Mouse (Mus musculus): ENCODE measurements around the gene Cnr1. TPM values are rescaled to one million over a fixed set of nuclear protein-coding genes. Genes with fewer than 3 reads are reported as not detected.

Cnr1 gene
- polyA plus RNA-seq (2015; fragmentation: Nextera tagmentation; extraction: Ambion mirVana), result 56.2 and 57.7 TPM in 2 replicates

DNA sequence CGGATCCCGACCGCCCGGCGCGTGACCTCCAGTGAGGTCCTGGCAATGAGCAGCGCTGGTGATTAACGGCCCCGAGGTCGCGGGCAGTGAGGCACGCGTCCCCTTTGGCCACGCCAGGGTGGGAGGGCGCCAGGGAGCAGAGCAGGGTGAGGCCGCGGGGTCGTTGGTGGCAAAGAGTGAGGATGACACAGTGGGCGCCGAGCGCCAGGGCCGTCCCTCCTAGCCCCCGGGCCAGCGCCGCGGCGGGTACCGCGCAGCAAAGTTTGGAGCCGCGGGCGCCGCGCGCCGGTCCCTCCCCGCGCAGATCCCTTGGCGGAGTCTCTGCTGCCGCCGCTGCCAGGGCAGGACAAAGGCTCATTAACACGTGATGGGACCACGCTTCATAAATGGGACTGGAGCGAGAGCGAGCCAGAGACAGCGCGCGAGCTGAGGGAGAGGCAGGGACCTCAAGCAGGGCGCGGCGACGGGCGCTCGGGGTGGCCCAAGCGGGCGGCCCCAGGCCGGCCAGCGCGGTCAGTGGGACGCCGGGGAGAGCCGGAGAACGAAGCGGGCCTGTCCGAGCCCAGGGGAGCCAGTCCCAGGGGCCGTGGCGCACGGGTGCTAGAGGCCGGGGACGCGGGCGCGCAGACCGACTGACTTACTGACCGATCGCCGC, at the start of gene Cnr1:
TSS of gene Cnr1 (plus strand) at position 360 of the 655 bp plus-strand sequence.
- WGBS, result under 1% methylated on average over 67 of the region's 77 CpGs
- Histone ChIP-seq H3K4me1 (replicated peaks) (peaks cover 20% of the 10 kb centered on the region), H3K4me3 (peak within 1 kb of the TSS; percentile 64), H3K36me3 (no peaks in the 10 kb centered on the region), H3K9me3 (no peaks in the 10 kb centered on the region), H3K27ac (peak within 1 kb of the TSS; percentile 98), H3K4me2 (peak within 1 kb of the TSS; percentile 84), H3K27me3 (peaks cover 24% of the 10 kb centered on the region), H3K9ac (peak within 1 kb of the TSS; percentile 94)
- ATAC-seq (ENCODE audit: low FRiP score), result peak; percentile 93

DNA sequence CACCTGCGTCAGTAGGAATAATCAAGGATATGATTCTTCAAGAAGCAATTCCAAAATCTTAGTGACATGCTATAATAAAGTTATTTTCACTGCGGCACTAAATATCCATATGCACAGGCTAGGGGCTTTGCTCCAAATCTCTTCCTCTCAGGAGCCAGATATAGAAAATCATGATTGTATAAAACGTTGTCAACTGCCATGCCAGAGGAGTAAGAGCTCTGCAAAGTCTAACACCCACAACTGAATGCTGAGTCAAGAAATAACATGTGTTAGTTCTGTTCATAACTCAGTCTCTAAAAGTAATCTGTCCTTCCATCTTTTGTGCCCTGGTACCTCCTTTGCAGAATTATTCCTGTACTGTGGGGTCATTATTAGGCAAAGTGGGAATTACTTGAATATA, 44.4 kb upstream of the Cnr1 start:
- Histone ChIP-seq H3K4me3 (no peak overlapping the region), H3K9me3 (no peaks in the 10 kb centered on the region; the same call in 1 of the 2 replicates), H3K4me2 (no peak overlapping the region), H3K9ac (no peak overlapping the region), H3K4me1 (replicated peaks) (no peaks in the 10 kb centered on the region), H3K27me3 (no peaks in the 10 kb centered on the region), H3K27ac (no peak overlapping the region), H3K36me3 (no peaks in the 10 kb centered on the region)
- 94% methylated on average over 3 of the region's 3 CpGs for WGBS
- no peak for ATAC-seq (ENCODE audit: low FRiP score)

DNA sequence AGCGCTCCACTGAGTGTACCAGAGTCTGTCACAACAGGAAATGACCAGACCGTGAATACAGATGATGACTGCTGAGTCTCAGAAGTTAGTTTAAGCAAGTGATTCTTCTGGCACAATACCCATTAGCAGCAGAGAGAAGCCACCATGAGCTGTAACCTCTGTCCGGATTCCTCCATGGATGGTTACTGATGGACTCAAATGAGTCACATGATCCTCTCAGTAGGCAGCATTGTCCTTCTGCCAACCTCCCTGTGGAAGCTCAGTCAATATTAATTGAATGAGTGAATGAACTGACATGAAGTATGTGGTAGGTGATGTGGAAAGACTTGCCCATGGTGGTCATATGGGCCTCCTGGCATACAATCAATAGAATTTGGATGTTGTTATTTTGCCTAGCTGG, 38.4 kb upstream of the Cnr1 start:
- H3K27ac ChIP-seq, result no peak overlapping the region
- no peaks in the 10 kb centered on the region for H3K4me1 ChIP-seq (replicated peaks)
- H3K27me3 ChIP-seq, result no peaks in the 10 kb centered on the region
- ATAC-seq (ENCODE audit: low FRiP score), result no peak
- no peak overlapping the region for H3K9ac ChIP-seq
- WGBS, result 74% methylated on average over 3 of the region's 3 CpGs
- H3K36me3 ChIP-seq, result no peaks in the 10 kb centered on the region
- H3K4me3 ChIP-seq, result no peak overlapping the region
- H3K9me3 ChIP-seq, result no peaks in the 10 kb centered on the region; the same call in 1 of the 2 replicates
- no peak overlapping the region for H3K4me2 ChIP-seq

DNA sequence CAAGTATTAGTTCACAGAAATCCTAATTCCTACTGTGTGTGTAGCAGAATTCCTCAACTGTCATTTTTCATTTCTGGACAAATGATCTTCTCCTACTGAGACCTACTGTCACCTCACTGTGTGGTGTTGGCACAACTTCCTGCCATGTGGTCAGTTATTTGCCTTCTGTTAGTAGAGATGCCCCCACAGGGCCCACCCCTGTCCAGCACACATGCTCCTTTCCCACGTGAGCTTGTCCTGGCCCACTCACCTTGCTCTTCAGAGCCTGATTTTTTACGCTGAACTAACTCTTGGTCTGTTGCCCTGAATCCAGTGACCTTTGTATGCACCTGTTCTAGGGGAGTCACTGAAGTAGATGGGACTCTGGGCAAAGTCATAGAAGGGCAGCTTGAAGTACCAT, 34.4 kb upstream of the Cnr1 start:
- Histone ChIP-seq H3K4me3 (no peak overlapping the region), H3K4me1 (replicated peaks) (no peaks in the 10 kb centered on the region)
- WGBS, result 79% methylated on average over 2 of the region's 2 CpGs

DNA sequence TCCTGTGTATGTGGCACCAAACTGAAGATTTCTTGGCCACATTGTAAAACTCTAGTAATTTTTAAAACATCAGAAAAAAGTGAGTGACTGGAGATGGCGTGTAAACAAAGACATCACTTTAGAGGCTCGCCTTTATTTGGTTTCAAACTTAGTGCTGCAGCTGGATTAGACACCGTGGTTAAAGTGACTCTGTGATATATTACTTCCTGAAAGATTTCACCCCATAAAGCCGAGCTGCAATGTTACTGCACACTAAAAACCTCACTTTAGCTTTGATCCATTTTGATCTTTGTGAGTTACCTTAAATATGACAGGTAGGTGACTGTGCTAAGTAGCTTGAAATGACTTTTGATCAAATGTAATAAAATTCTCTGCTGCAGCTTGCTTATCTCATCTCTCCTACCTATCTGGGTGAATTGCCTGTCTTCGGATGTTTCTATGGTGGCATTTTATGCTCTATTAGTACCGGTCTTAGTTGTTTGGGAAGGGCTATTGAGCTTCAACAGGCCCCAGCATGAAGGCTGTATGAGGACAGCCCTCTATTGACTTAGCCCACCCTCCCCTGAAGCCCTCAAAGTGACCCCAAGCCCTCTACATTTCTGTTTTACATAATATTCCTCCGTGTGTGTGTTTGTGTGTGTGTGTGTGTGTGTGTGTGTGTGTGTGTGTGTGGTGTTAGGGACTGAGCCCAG, 32.1 kb upstream of the Cnr1 start:
- H3K27me3 ChIP-seq, result no peaks in the 10 kb centered on the region
- ATAC-seq (ENCODE audit: low FRiP score), result no peak
- no peak overlapping the region for H3K9ac ChIP-seq
- no peak overlapping the region for H3K27ac ChIP-seq
- no peak overlapping the region for H3K4me3 ChIP-seq
- no peaks in the 10 kb centered on the region for H3K36me3 ChIP-seq
- 38% methylated on average over 7 of the region's 7 CpGs for WGBS
- no peak overlapping the region for H3K4me2 ChIP-seq
- H3K9me3 ChIP-seq, result no peaks in the 10 kb centered on the region
- H3K4me1 ChIP-seq (replicated peaks), result no peaks in the 10 kb centered on the region

More for the DNA sequence above, 34.4 kb upstream of the Cnr1 start:
- ATAC-seq (ENCODE audit: low FRiP score), result no peak
- H3K9me3 ChIP-seq, result no peaks in the 10 kb centered on the region
- H3K36me3 ChIP-seq, result no peaks in the 10 kb centered on the region
- no peak overlapping the region for H3K27ac ChIP-seq
- no peak overlapping the region for H3K9ac ChIP-seq
- no peak overlapping the region for H3K4me2 ChIP-seq
- H3K27me3 ChIP-seq, result no peaks in the 10 kb centered on the region

DNA sequence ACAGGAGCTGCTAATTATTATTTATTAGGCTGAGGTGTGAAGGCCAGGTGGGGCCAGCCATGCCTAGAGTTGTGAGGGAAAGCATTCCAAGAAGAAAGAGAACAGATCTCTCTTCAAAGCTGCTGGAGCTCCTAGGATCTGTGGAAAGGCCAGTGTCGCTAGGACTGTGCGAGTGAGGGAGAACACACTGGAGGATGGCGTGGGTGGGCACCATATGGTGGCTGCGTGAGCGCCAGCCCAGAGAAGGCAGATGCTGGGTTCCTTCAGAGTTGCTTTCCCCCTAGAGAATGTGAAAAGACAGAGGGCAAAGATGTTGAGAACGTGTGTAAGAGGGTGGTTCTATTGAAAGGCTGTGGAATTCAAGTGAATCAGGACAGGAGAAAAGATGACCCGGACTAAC, 30.6 kb upstream of the Cnr1 start:
- H3K9ac ChIP-seq, result no peak overlapping the region
- H3K27ac ChIP-seq, result no peak overlapping the region
- H3K9me3 ChIP-seq, result no peaks in the 10 kb centered on the region
- no peak overlapping the region for H3K4me3 ChIP-seq
- WGBS, result 71% methylated on average over 7 of the region's 7 CpGs
- H3K36me3 ChIP-seq, result no peaks in the 10 kb centered on the region
- ATAC-seq (ENCODE audit: low FRiP score), result no peak
- no peaks in the 10 kb centered on the region for H3K27me3 ChIP-seq
- no peak overlapping the region for H3K4me2 ChIP-seq
- no peaks in the 10 kb centered on the region for H3K4me1 ChIP-seq (replicated peaks)

DNA sequence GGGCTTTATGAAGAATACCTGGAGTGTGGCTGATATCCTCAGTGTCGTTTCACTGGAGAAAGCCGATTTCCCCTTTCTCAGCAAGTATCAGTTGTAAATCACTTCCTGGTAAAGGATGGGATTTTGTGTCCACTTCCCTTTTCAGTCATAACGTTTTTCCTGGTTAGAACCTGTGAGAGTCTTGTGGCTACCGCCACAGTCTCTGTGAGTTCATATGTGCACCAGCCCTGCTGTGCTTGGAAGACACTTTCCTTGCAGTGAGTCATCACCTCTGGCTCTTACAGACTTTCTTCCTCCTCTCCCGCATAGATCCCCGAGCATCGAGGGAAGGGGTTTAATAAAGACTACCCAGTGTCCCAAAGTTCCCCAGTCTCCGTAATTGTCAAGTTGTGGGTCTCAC, 29.3 kb upstream of the Cnr1 start:
- 87% methylated on average over 8 of the region's 8 CpGs for WGBS
- H3K4me1 ChIP-seq (replicated peaks), result no peaks in the 10 kb centered on the region
- no peak overlapping the region for H3K9ac ChIP-seq
- no peaks in the 10 kb centered on the region for H3K36me3 ChIP-seq
- no peak overlapping the region for H3K27ac ChIP-seq
- H3K4me3 ChIP-seq, result no peak overlapping the region
- ATAC-seq (ENCODE audit: low FRiP score), result no peak
- H3K4me2 ChIP-seq, result no peak overlapping the region
- H3K27me3 ChIP-seq, result no peaks in the 10 kb centered on the region
- no peaks in the 10 kb centered on the region for H3K9me3 ChIP-seq

DNA sequence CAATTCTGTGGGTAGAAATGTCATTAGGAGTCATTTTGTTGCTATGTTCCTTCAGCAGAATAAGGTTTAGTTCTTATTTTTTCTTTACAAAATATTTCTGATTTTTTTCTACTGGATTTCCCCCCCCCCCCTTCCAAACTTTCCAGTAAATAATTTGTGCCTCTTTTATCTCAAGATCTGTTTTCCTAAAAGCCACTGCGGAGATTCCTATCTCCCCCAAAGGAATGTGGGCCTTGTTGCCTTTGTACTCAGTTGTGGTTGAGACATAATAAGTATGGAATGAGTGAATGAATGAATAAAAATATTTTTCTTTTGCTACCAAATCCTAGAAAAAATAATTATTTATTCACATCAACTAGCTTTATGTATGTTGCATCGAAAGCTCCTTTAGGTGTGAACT, 28.9 kb upstream of the Cnr1 start:
- H3K27me3 ChIP-seq, result no peaks in the 10 kb centered on the region
- no peak overlapping the region for H3K4me3 ChIP-seq
- H3K4me1 ChIP-seq (replicated peaks), result no peaks in the 10 kb centered on the region
- WGBS, result 98% methylated on average over 2 of the region's 2 CpGs
- no peaks in the 10 kb centered on the region for H3K9me3 ChIP-seq
- no peak overlapping the region for H3K27ac ChIP-seq
- H3K4me2 ChIP-seq, result no peak overlapping the region
- H3K9ac ChIP-seq, result no peak overlapping the region
- no peak for ATAC-seq (ENCODE audit: low FRiP score)
- H3K36me3 ChIP-seq, result no peaks in the 10 kb centered on the region

DNA sequence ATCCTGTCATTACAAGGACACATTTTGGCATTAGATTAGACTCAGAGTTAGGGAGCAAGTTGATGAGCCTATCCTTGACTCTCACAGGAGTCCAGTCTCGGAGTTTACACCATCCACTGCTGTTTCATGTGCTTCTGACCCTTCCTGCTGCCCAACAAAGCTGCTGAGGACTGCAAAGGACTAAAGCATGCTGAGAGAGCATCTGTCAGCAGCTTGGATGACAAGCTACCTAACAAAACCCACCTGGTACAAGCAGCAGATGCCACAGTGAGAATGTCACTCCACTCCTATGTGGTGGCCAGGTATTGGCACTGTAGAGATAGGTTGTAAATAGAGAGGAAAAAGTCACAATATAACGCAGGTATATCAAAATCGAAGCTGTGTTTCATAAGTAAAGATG, 22.7 kb upstream of the Cnr1 start:
- ATAC-seq (ENCODE audit: low FRiP score), result no peak
- no peaks in the 10 kb centered on the region for H3K4me1 ChIP-seq (replicated peaks)
- no peaks in the 10 kb centered on the region for H3K9me3 ChIP-seq
- no peak overlapping the region for H3K9ac ChIP-seq
- no peak overlapping the region for H3K27ac ChIP-seq
- H3K4me3 ChIP-seq, result no peak overlapping the region
- H3K36me3 ChIP-seq, result no peaks in the 10 kb centered on the region
- H3K27me3 ChIP-seq, result no peaks in the 10 kb centered on the region
- H3K4me2 ChIP-seq, result no peak overlapping the region
- 85% methylated on average over 3 of the region's 3 CpGs for WGBS

DNA sequence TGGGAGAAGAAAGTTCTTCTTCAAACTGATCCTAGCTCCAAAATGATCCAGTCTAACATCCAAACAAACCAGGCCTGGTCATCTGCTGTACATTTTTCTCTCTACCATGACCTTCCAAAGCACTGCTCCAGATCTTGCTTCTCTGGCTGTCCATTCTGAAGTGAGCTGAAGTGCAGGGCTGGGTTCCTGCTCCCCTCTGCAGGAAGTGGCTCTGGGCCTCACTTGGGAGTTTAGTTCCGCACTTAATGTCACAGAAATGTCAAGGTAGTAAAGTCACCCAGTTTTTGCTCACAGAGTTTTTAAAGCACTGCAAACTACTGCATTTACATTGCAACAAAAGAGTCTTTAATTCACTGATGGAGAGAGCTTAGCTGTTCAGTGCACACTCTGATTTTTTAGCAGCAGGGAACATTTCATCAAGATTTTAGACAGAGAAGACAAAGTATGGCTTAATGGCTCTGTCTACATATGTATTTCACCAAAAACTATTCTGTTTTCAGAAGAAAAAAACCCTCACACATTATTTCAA, 20.5 kb upstream of the Cnr1 start:
- Histone ChIP-seq H3K4me3 (no peak overlapping the region), H3K36me3 (no peaks in the 10 kb centered on the region), H3K9ac (no peak overlapping the region), H3K27ac (no peak overlapping the region), H3K4me2 (no peak overlapping the region), H3K9me3 (no peaks in the 10 kb centered on the region), H3K4me1 (replicated peaks) (no peaks in the 10 kb centered on the region), H3K27me3 (no peaks in the 10 kb centered on the region)
- ATAC-seq (ENCODE audit: low FRiP score), result no peak
- 78% methylated on average over 1 of the region's 1 CpGs for WGBS

DNA sequence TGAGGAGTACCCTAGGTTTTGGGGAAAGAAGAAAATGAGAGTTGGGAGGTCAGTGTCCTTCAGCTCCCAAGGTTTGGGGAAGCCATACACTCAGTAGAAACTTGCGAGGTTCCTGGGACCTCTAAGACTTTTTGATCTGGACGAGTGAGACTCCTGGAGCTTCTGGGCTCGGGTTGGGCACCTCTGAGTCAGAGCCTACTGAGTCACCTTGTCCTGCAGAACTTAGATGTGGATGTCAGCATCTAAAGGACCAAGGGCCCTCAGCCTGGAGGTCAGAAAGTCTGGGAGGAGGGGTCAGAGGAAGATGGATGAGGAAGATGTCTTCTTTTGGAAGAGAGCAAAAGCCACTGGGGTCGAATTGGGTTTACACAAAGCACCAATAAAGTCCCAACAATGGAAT, 19.6 kb upstream of the Cnr1 start:
- H3K27ac ChIP-seq, result no peak overlapping the region
- H3K9ac ChIP-seq, result no peak overlapping the region
- H3K27me3 ChIP-seq, result no peaks in the 10 kb centered on the region
- ATAC-seq (ENCODE audit: low FRiP score), result no peak
- H3K4me1 ChIP-seq (replicated peaks), result no peaks in the 10 kb centered on the region
- H3K4me2 ChIP-seq, result no peak overlapping the region
- H3K4me3 ChIP-seq, result no peak overlapping the region
- WGBS, result 71% methylated on average over 4 of the region's 4 CpGs
- H3K36me3 ChIP-seq, result no peaks in the 10 kb centered on the region
- H3K9me3 ChIP-seq, result no peaks in the 10 kb centered on the region

DNA sequence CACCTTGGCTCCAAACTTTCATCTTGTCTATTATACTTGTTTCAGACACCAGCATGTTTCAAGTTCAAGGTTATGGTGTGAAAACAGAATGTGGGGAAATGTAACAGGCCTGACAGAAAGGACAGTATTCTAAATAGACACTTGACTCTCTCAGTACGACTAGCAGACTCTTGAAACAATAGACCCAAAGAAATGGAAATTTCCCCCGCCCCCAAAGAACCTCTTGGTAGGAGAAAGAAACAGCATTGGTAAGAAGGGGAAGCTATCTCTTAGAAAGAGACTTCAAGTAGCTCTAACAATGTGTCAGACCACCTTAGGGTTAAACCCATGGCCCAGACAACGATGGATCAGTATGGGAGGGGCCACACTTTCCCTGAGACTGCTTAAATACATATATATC, 15.6 kb upstream of the Cnr1 start:
- 30% methylated on average over 3 of the region's 3 CpGs for WGBS
- Histone ChIP-seq H3K36me3 (no peaks in the 10 kb centered on the region), H3K27me3 (no peaks in the 10 kb centered on the region), H3K27ac (no peak overlapping the region), H3K4me2 (no peak overlapping the region), H3K4me3 (no peak overlapping the region), H3K9me3 (no peaks in the 10 kb centered on the region), H3K9ac (no peak overlapping the region), H3K4me1 (replicated peaks) (no peaks in the 10 kb centered on the region)
- ATAC-seq (ENCODE audit: low FRiP score), result no peak

DNA sequence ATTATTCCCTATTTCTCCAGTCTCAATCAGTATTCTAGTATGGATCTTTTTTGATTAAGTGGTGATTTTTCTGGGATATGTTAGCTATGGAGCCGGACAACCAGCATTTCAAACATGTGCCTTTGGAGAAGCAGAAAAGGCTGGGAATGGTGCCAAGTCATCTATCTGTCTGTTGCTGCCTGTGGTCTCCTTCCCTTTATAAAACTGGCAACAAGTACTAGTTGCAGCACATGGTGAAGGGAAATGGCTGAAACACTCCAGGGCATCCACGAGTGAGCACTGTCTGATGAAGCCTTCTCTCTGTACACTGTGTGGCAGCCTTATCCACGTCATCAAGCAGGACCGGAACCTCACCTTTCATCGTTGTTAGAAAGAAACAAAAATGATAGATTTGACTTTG, 8.7 kb upstream of the Cnr1 start:
- Histone ChIP-seq H3K27ac (no peak overlapping the region), H3K4me3 (no peak overlapping the region), H3K4me1 (replicated peaks) (no peaks in the 10 kb centered on the region), H3K4me2 (no peak overlapping the region), H3K9me3 (no peaks in the 10 kb centered on the region), H3K27me3 (peaks cover 7% of the 10 kb centered on the region), H3K36me3 (no peaks in the 10 kb centered on the region), H3K9ac (no peak overlapping the region)
- no peak for ATAC-seq (ENCODE audit: low FRiP score)
- 78% methylated on average over 5 of the region's 5 CpGs for WGBS
